Mouse (Mus musculus) stomach, postnatal 0 days (tissue): Measurements from ENCODE around the gene Gm38100. TPM values are rescaled to one million over a fixed set of nuclear protein-coding genes. Genes with fewer than 3 reads are reported as not detected.
A peak's percentile ranks its signal among the peaks of the same experiment; 100 is the strongest.

Experiments
- ATAC-seq: fragments of 200-750 bp; cut with Nextera tagmentation; 2 replicates; pipeline ENCODE4 v1.8.0; 2017; ENCODE audit not compliant: low FRiP score, low TSS enrichment
- DNase-seq: peaks from one replicate; pipeline ENCODE4 v3.0.0-alpha.2; 2016; ENCODE audit warnings: low spot score
- H3K27ac ChIP-seq: fragments of 300-500 bp; sonication (generic); replicated peaks from 2 replicates; pipeline ENCODE4 v1.5.1; 2014; ENCODE audit warnings: mild to moderate bottlenecking, control low read depth
- H3K27me3 ChIP-seq: fragments of 300-500 bp; sonication (generic); 2 replicates; pipeline ENCODE4 v1.6.1; 2014; ENCODE audit warnings: low read length; ENCODE audit not compliant: control insufficient read depth, insufficient read depth
- H3K36me3 ChIP-seq: fragments of 300-500 bp; sonication (generic); 2 replicates; pipeline ENCODE4 v1.6.1; 2014; ENCODE audit warnings: low read length, mixed read lengths; ENCODE audit not compliant: control insufficient read depth, insufficient read depth
- H3K4me1 ChIP-seq: fragments of 300-500 bp; sonication (generic); replicated peaks from 2 replicates; pipeline ENCODE4 v1.6.1; 2014; ENCODE audit warnings: antibody characterized with exemption; ENCODE audit not compliant: control insufficient read depth, insufficient read depth
- H3K4me2 ChIP-seq: fragments of 300-500 bp; sonication (generic); replicated peaks from 2 replicates; pipeline ENCODE4 v1.6.1; 2014; ENCODE audit warnings: low read depth, mild to moderate bottlenecking, control low read depth, moderate library complexity
- H3K4me3 ChIP-seq: fragments of 300-500 bp; sonication (generic); 2 replicates; pipeline ENCODE4 v1.5.1; 2014; ENCODE audit warnings: low read depth, low read length, control low read depth
- H3K9ac ChIP-seq: fragments of 300-500 bp; sonication (generic); 2 replicates; pipeline ENCODE4 v1.6.1; 2014; ENCODE audit warnings: mild to moderate bottlenecking, low read length, control low read depth, mixed read lengths
- H3K9me3 ChIP-seq: fragments of 300-500 bp; sonication (generic); 2 replicates; pipeline ENCODE4 v1.6.1; 2016; ENCODE audit warnings: low read length; ENCODE audit not compliant: control insufficient read depth
- CTCF ChIP-seq: IDR thresholded peaks from 2 replicates; pipeline ENCODE4 v1.5.1; 2016; ENCODE audit warnings: antibody characterized with exemption, low read depth, mild to moderate bottlenecking, moderate library complexity
- EP300 ChIP-seq: optimal IDR thresholded peaks from 2 replicates; pipeline ENCODE3; 2016; ENCODE audit warnings: antibody characterized with exemption
- WGBS: fragments of 180-500 bp; shearing (Covaris S2); extraction: QIAGEN DNeasy Blood & Tissue Kit; methylation state at CpG from one replicate; pipeline ENCODE4 v1.1.7; 2014; 5-methylcytosine and 5-hydroxymethylcytosine counted together
- polyA plus RNA-seq: library from polyadenylated mRNA; unstranded; fragments of >200 nt; fragmentation: Nextera tagmentation; extraction: Ambion mirVana; gene quantifications from 2 replicates; pipeline ENCODE4 v1.2.1, GENCODE M21; 2015

The Gm38100 gene
- polyA plus RNA-seq, 1 experiment from 2014 or later = not detected

- Histone ChIP-seq H3K4me1 (no peaks in the 10 kb centered on the region), H3K9ac (no peak overlapping the region), H3K9me3 (no peaks in the 10 kb centered on the region), H3K4me3 (no peak overlapping the region), H3K36me3 (no peaks in the 10 kb centered on the region), H3K27ac (no peak overlapping the region), H3K4me2 (no peak overlapping the region), H3K27me3 (no peaks in the 10 kb centered on the region)
- DNase-seq (no peak), ATAC-seq (no peak)
- WGBS = 72% methylated on average over 5 of the region's 5 CpGs
- TF ChIP-seq EP300 = no peak
Observed at GRCm38 (mm10) chr1:175931391-175931790, 11.3 kb downstream of the Gm38100 start.

GRCm38 (mm10) chr1:175936282-175936737 is 16.2 kb downstream of the Gm38100 start:
- no peak overlapping the region for H3K4me3 ChIP-seq
- 13% methylated on average over 11 of the region's 11 CpGs for WGBS

GRCm38 (mm10) chr1:175938731-175939130 is 18.6 kb downstream of the Gm38100 start:
- H3K36me3 ChIP-seq = no peaks in the 10 kb centered on the region
- DNase-seq = no peak
- H3K27ac ChIP-seq = no peak overlapping the region
- H3K9ac ChIP-seq = no peak overlapping the region
- H3K4me1 ChIP-seq = no peaks in the 10 kb centered on the region
- ATAC-seq = no peak
- H3K4me2 ChIP-seq = no peak overlapping the region
- H3K4me3 ChIP-seq = no peak overlapping the region
- TF ChIP-seq CTCF = no peak
- no peak for TF ChIP-seq EP300
- WGBS = 82% methylated on average over 3 of the region's 3 CpGs
- H3K27me3 ChIP-seq = no peaks in the 10 kb centered on the region
- H3K9me3 ChIP-seq = no peaks in the 10 kb centered on the region

More at GRCm38 (mm10) chr1:175936282-175936737, 16.2 kb downstream of the Gm38100 start:
- Histone ChIP-seq H3K4me1 (no peaks in the 10 kb centered on the region), H3K27me3 (no peaks in the 10 kb centered on the region), H3K27ac (no peak overlapping the region), H3K36me3 (no peaks in the 10 kb centered on the region), H3K4me2 (peak overlapping the region; percentile 28), H3K9ac (no peak overlapping the region), H3K9me3 (no peaks in the 10 kb centered on the region)
- peak; percentile 94 for TF ChIP-seq CTCF
- no peak for TF ChIP-seq EP300
- peak; percentile 74 for ATAC-seq
- peak; percentile 57 for DNase-seq

- WGBS = 87% methylated on average over 7 of the region's 7 CpGs
- Histone ChIP-seq H3K9me3 (no peaks in the 10 kb centered on the region), H3K27ac (no peak overlapping the region), H3K9ac (no peak overlapping the region), H3K4me3 (no peak overlapping the region), H3K27me3 (no peaks in the 10 kb centered on the region), H3K4me2 (no peak overlapping the region), H3K4me1 (no peaks in the 10 kb centered on the region), H3K36me3 (no peaks in the 10 kb centered on the region)
- no peak for DNase-seq
- TF ChIP-seq EP300 = no peak
- no peak for TF ChIP-seq CTCF
- no peak for ATAC-seq
Observed at GRCm38 (mm10) chr1:175943168-175943567, 23.0 kb downstream of the Gm38100 start.

GRCm38 (mm10) chr1:175946718-175947315 is 26.7 kb downstream of the Gm38100 start:
- no peaks in the 10 kb centered on the region for H3K4me1 ChIP-seq
- H3K9ac ChIP-seq = no peak overlapping the region
- DNase-seq (no peak), ATAC-seq (no peak)
- no peaks in the 10 kb centered on the region for H3K9me3 ChIP-seq
- no peak overlapping the region for H3K27ac ChIP-seq
- WGBS = 44% methylated on average over 4 of the region's 4 CpGs
- H3K27me3 ChIP-seq = no peaks in the 10 kb centered on the region
- H3K36me3 ChIP-seq = no peaks in the 10 kb centered on the region
- TF ChIP-seq EP300 (no peak), CTCF (no peak)
- H3K4me2 ChIP-seq = no peak overlapping the region
- no peak overlapping the region for H3K4me3 ChIP-seq

- Histone ChIP-seq H3K27ac (no peak overlapping the region), H3K4me1 (no peaks in the 10 kb centered on the region), H3K9me3 (no peaks in the 10 kb centered on the region), H3K4me3 (no peak overlapping the region), H3K27me3 (no peaks in the 10 kb centered on the region), H3K4me2 (no peak overlapping the region), H3K9ac (no peak overlapping the region), H3K36me3 (no peaks in the 10 kb centered on the region)
- no peak for TF ChIP-seq CTCF
- no peak for TF ChIP-seq EP300
- DNase-seq = no peak
- WGBS = 86% methylated on average over 3 of the region's 3 CpGs
- ATAC-seq = no peak
Observed at GRCm38 (mm10) chr1:175950421-175950820, 30.3 kb downstream of the Gm38100 start.
